In genomic region chr13:45752498-45752897, GRCm38 (mm10) we compare ENCODE assay signal across 25 mouse cellular contexts.
DNase-seq lines count a peak whose midpoint lies in the region; ATAC-seq and TF ChIP-seq lines count a peak whose summit lies in the region.
"Had no signal": no experiment of that assay in that cellular context is flagged by ENCODE, and none has a peak within 500 bp of the region (broad histone marks: within the 10 kb centered on the region; RNA-seq: fewer than 3 reads in every experiment).

No protein-coding gene starts in this region.

- peak; percentile 10 for DNase-seq in liver, embryonic 11.5 days (ENCODE audit: low spot score)
- DNase-seq in liver, result no peak
- DNase-seq in adipocyte (ENCODE audit: low spot score), result no peak
- DNase-seq in thymus, adult 2 months, result no peak
- DNase-seq in adrenal gland, adult (ENCODE audit: inconsistent age in 2 of 2, low spot score in 1 of 2), result no peak
- DNase-seq: adrenal gland, adult 8-10 months; cerebellum, adult 11-12 months; cerebellum, adult 9-10 months; cerebellum, postnatal 25 days; gastrocnemius, postnatal 36 days; heart, adult 18-20 months; heart, postnatal 14 days; kidney, adult 2 months had no signal

- no peak overlapping the region for H3K4me3 ChIP-seq in liver, embryonic 11.5 days (ENCODE audit: low read depth, low read length)
- no peak overlapping the region for H3K4me3 ChIP-seq in embryonic fibroblast, embryonic 13.5 days (ENCODE audit: insufficient read depth, low read length)
- H3K4me3 ChIP-seq in thymus, adult 2 months (ENCODE audit: control insufficient read depth, insufficient read depth, low read length), result no peak overlapping the region
- H3K4me3 ChIP-seq: embryonic facial prominence, embryonic 13.5 days; erythroblast, embryonic 14.5 days; forebrain, embryonic 10.5 days; heart, embryonic 15.5 days; hindbrain, embryonic 13.5 days had no signal

- no peaks in the 10 kb centered on the region for H3K27me3 ChIP-seq in liver, embryonic 11.5 days (replicated peaks; ENCODE audit: control insufficient read depth, insufficient read depth, low read length)
- H3K27me3 ChIP-seq in thymus, adult 2 months (ENCODE audit: control insufficient read depth, insufficient read depth, low read length), result no peaks in the 10 kb centered on the region
- H3K27me3 ChIP-seq: embryonic facial prominence, embryonic 13.5 days; heart, embryonic 15.5 days; hindbrain, embryonic 13.5 days had no signal

- H3K27ac ChIP-seq in liver, embryonic 11.5 days (ENCODE audit: low read depth, low read length), result no peak overlapping the region
- H3K27ac ChIP-seq in embryonic fibroblast, embryonic 13.5 days (ENCODE audit: insufficient read depth, low read length), result peak overlapping the region; percentile 2; the same call in 1 of the 2 replicates
- H3K27ac ChIP-seq in thymus, adult 2 months (ENCODE audit: control insufficient read depth, insufficient read depth, low read length), result no peak overlapping the region
- H3K27ac ChIP-seq: embryonic facial prominence, embryonic 13.5 days; forebrain, embryonic 10.5 days; heart, embryonic 15.5 days; hindbrain, embryonic 13.5 days; hindbrain, postnatal 0 days had no signal

- H3K36me3 ChIP-seq in liver, embryonic 11.5 days (ENCODE audit: control insufficient read depth, insufficient read depth, low read length), result no peaks in the 10 kb centered on the region
- no peaks in the 10 kb centered on the region for H3K36me3 ChIP-seq in thymus, adult 2 months (ENCODE audit: control insufficient read depth, insufficient read depth, low read length)
- H3K36me3 ChIP-seq: embryonic facial prominence, embryonic 13.5 days; forebrain, embryonic 10.5 days; heart, embryonic 15.5 days; hindbrain, embryonic 13.5 days had no signal

- H3K4me1 ChIP-seq in liver, embryonic 11.5 days (replicated peaks; ENCODE audit: control insufficient read depth, insufficient read depth, low read length), result peaks cover 3% of the 10 kb centered on the region; the same call in 1 of the 2 replicates
- H3K4me1 ChIP-seq in embryonic fibroblast, embryonic 13.5 days (ENCODE audit: control insufficient read depth, insufficient read depth, low read length), result peaks cover 16% of the 10 kb centered on the region
- H3K4me1 ChIP-seq in thymus, adult 2 months (replicated peaks; ENCODE audit: control insufficient read depth, insufficient read depth, low read length), result no peaks in the 10 kb centered on the region; the same call in 1 of the 2 replicates

- no peak for TF ChIP-seq CTCF in embryonic fibroblast, embryonic 13.5 days (IDR thresholded peaks at IDR 0.05; ENCODE audit: borderline replicate concordance, insufficient read depth, low read length)
- no peak for TF ChIP-seq CTCF in thymus, adult 2 months (IDR thresholded peaks at IDR 0.05; ENCODE audit: borderline replicate concordance, control insufficient read depth, extremely low read depth, insufficient read depth, low read length, poor library complexity)

- no peak for TF ChIP-seq POLR2A in embryonic fibroblast, embryonic 13.5 days (IDR thresholded peaks at IDR 0.05; ENCODE audit: low read depth, low read length)
- no peak for TF ChIP-seq POLR2A in thymus, adult 2 months (IDR thresholded peaks at IDR 0.05; ENCODE audit: control insufficient read depth, extremely low read depth, insufficient read depth, low read length, poor library complexity)

- no peak overlapping the region for H3K4me2 ChIP-seq in liver, embryonic 11.5 days
- H3K4me2 ChIP-seq: embryonic facial prominence, embryonic 13.5 days; heart, embryonic 11.5 days; heart, embryonic 15.5 days; hindbrain, embryonic 13.5 days had no signal

- no peak for ATAC-seq in liver, embryonic 11.5 days (replicated peaks; ENCODE audit: low FRiP score)
- peak; percentile 61 for ATAC-seq in CD4-positive, CD25-positive, alpha-beta regulatory T cell, adult 4 months
- ATAC-seq: forebrain, embryonic 14.5 days; hindbrain, postnatal 0 days; intestine, embryonic 16.5 days had no signal

- no peak overlapping the region for H3K9ac ChIP-seq in liver, embryonic 11.5 days (ENCODE audit: low read depth, low read length)
- H3K9ac ChIP-seq: embryonic facial prominence, embryonic 13.5 days; heart, embryonic 15.5 days; hindbrain, embryonic 13.5 days had no signal

- H3K9me3 ChIP-seq in liver, embryonic 11.5 days (ENCODE audit: control insufficient read depth, low read length), result no peaks in the 10 kb centered on the region
- H3K9me3 ChIP-seq: embryonic facial prominence, embryonic 13.5 days; forebrain, embryonic 10.5 days; G1E; heart, embryonic 15.5 days; hindbrain, embryonic 13.5 days had no signal

- WGBS in liver, embryonic 11.5 days, result 51% methylated on average over 5 of the region's 5 CpGs
- 8% methylated on average over 5 of the region's 5 CpGs for WGBS in thymus, adult 2 months
